Mouse (Mus musculus) cerebellum, postnatal 36 days (tissue): Measurements from ENCODE around the gene Trim44.
A peak's percentile ranks its signal among the peaks of the same experiment; 100 is the strongest.

Experiments used
- DNase-seq, 2 experiments: peaks; one replicate each; pipeline ENCODE4 v3.0.0; 2021 to 2022; ENCODE audit warnings: mixed read lengths in 2 of 2

The Trim44 gene

GRCm38 (mm10) chr2:102279779-102280178, 127.8 kb downstream of the Trim44 start:
- DNase-seq = no peak

GRCm38 (mm10) chr2:102277946-102278345, 129.7 kb downstream of the Trim44 start:
- no peak for DNase-seq

- DNase-seq = no peak
These were observed 134.3 kb downstream of the Trim44 start for GRCm38 (mm10) chr2:102273280-102273679.

GRCm38 (mm10) chr2:102267582-102268339, 139.9 kb downstream of the Trim44 start:
- no peak for DNase-seq

- no peak for DNase-seq
These were observed 140.7 kb downstream of the Trim44 start for GRCm38 (mm10) chr2:102266911-102267310.

GRCm38 (mm10) chr2:102259139-102259538, 148.5 kb downstream of the Trim44 start:
- DNase-seq = peak; percentile 12 to 18

GRCm38 (mm10) chr2:102258682-102259081, 148.9 kb downstream of the Trim44 start:
- peak in 1 of 2 experiments; percentile 4 for DNase-seq

- DNase-seq = peak in 1 of 2 experiments; percentile 11
These were observed 149.5 kb downstream of the Trim44 start for GRCm38 (mm10) chr2:102257964-102258605.

- no peak for DNase-seq
These were observed 150.9 kb downstream of the Trim44 start for GRCm38 (mm10) chr2:102256591-102257335.

- no peak for DNase-seq
These were observed 151.5 kb downstream of the Trim44 start for GRCm38 (mm10) chr2:102256100-102256499.

GRCm38 (mm10) chr2:102253204-102253603, 154.4 kb downstream of the Trim44 start:
- DNase-seq = no peak

GRCm38 (mm10) chr2:102252651-102253050, 155.0 kb downstream of the Trim44 start:
- peak; percentile 14 to 16 for DNase-seq
